In genomic region chr19:55877404-55877915, GRCm38 (mm10) we compare ENCODE assay signal across 9 mouse cellular contexts.
DNase-seq lines count a peak whose midpoint lies in the region; ATAC-seq and TF ChIP-seq lines count a peak whose summit lies in the region.
"Had no signal": no experiment of that assay in that cellular context is flagged by ENCODE, and none has a peak within 500 bp of the region (broad histone marks: within the 10 kb centered on the region; RNA-seq: fewer than 3 reads in every experiment).

No protein-coding gene starts in this region.

- H3K4me3 ChIP-seq in midbrain, embryonic 10.5 days, result 0 out of 2 replicates have a peak overlapping the region, but pooled peaks have one; percentile 9
- no peak overlapping the region for H3K4me3 ChIP-seq in midbrain, embryonic 16.5 days (ENCODE audit: low read depth, low read length)
- H3K4me3 ChIP-seq in limb, embryonic 14.5 days (replicated peaks; ENCODE audit: low read length), result no peak overlapping the region
- H3K4me3 ChIP-seq: myocyte had no signal

- peaks cover 61% of the 10 kb centered on the region for H3K4me1 ChIP-seq in midbrain, embryonic 10.5 days
- peaks cover 25% of the 10 kb centered on the region for H3K4me1 ChIP-seq in midbrain, embryonic 16.5 days (ENCODE audit: control insufficient read depth, insufficient read depth, low read length)
- H3K4me1 ChIP-seq in limb, embryonic 14.5 days (ENCODE audit: control insufficient read depth, insufficient read depth, low read length), result peaks cover 38% of the 10 kb centered on the region

- H3K9ac ChIP-seq in midbrain, embryonic 16.5 days (ENCODE audit: low read depth, low read length), result no peak overlapping the region
- H3K9ac ChIP-seq in limb, embryonic 14.5 days (ENCODE audit: low read depth, low read length, severe bottlenecking), result no peak overlapping the region

- H3K27me3 ChIP-seq in midbrain, embryonic 10.5 days (ENCODE audit: low read depth, poor library complexity, severe bottlenecking), result no peaks in the 10 kb centered on the region
- no peaks in the 10 kb centered on the region for H3K27me3 ChIP-seq in midbrain, embryonic 16.5 days (ENCODE audit: control insufficient read depth, insufficient read depth, low read depth, low read length)
- no peaks in the 10 kb centered on the region for H3K27me3 ChIP-seq in limb, embryonic 14.5 days (ENCODE audit: control insufficient read depth, insufficient read depth, low read length)

- H3K4me2 ChIP-seq in midbrain, embryonic 16.5 days (ENCODE audit: low read length), result no peak overlapping the region
- H3K4me2 ChIP-seq in limb, embryonic 14.5 days (replicated peaks; ENCODE audit: low read depth, low read length, severe bottlenecking), result no peak overlapping the region

- peak overlapping the region; percentile 65 for H3K27ac ChIP-seq in midbrain, embryonic 10.5 days (replicated peaks)
- no peak overlapping the region for H3K27ac ChIP-seq in midbrain, embryonic 16.5 days (ENCODE audit: low read length)
- no peak overlapping the region for H3K27ac ChIP-seq in limb, embryonic 14.5 days (replicated peaks; ENCODE audit: low read depth, low read length)

- DNase-seq in midbrain, embryonic 10.5 days (ENCODE audit: low spot score), result peak; percentile 78
- peak; percentile 48 to 53 for DNase-seq in gastrocnemius, adult 8-10 months (ENCODE audit: low spot score in 2 of 2)
- peak; percentile 78 for DNase-seq in kidney, adult 18-20 months
- DNase-seq in limb, embryonic 14.5 days (ENCODE audit: low spot score), result no peak
- DNase-seq in monocyte, adult 2 months (ENCODE audit: low read depth in 1 of 2, low spot score in 2 of 2), result peak; percentile 11 to 30
- peak; percentile 46 to 49 for DNase-seq in spleen, postnatal 36 days (ENCODE audit: low spot score in 2 of 2)

- ATAC-seq in midbrain, embryonic 16.5 days, result no peak
- peak; percentile 80 for ATAC-seq in common myeloid progenitor, adult 5-6 weeks (replicated peaks; ENCODE audit: low read depth, poor library complexity, severe bottlenecking)
- ATAC-seq in limb, embryonic 14.5 days (ENCODE audit: low FRiP score, low read depth), result 0 out of 2 replicates have a peak, but pooled peaks have one; percentile 13

- WGBS in midbrain, embryonic 10.5 days, result 21% methylated on average over 7 of the region's 7 CpGs
- WGBS in midbrain, embryonic 16.5 days, result 20% methylated on average over 7 of the region's 7 CpGs
- WGBS in limb, embryonic 14.5 days, result 41% methylated on average over 7 of the region's 7 CpGs

- H3K9me3 ChIP-seq in midbrain, embryonic 10.5 days (replicated peaks), result no peaks in the 10 kb centered on the region
- no peaks in the 10 kb centered on the region for H3K9me3 ChIP-seq in midbrain, embryonic 16.5 days (replicated peaks; ENCODE audit: control insufficient read depth, low read length, poor library complexity, severe bottlenecking)
- H3K9me3 ChIP-seq in limb, embryonic 14.5 days (ENCODE audit: control insufficient read depth, low read length), result no peaks in the 10 kb centered on the region

- H3K36me3 ChIP-seq in midbrain, embryonic 10.5 days, result peaks cover 5% of the 10 kb centered on the region; the same call in 1 of the 2 replicates
- H3K36me3 ChIP-seq in midbrain, embryonic 16.5 days (ENCODE audit: control insufficient read depth, insufficient read depth, low read length), result no peaks in the 10 kb centered on the region
- H3K36me3 ChIP-seq in limb, embryonic 14.5 days (ENCODE audit: control insufficient read depth, insufficient read depth, low read length), result 0 out of 2 replicates have a peak, but pooled peaks cover 8% of the 10 kb centered on the region

- no peak for TF ChIP-seq POLR2A in limb, embryonic 14.5 days (IDR thresholded peaks at IDR 0.05; ENCODE audit: borderline replicate concordance, extremely low read depth, insufficient read depth, insufficient read length)
